8 mouse cellular contexts compared by ENCODE assay signal in the genomic region with DNA sequence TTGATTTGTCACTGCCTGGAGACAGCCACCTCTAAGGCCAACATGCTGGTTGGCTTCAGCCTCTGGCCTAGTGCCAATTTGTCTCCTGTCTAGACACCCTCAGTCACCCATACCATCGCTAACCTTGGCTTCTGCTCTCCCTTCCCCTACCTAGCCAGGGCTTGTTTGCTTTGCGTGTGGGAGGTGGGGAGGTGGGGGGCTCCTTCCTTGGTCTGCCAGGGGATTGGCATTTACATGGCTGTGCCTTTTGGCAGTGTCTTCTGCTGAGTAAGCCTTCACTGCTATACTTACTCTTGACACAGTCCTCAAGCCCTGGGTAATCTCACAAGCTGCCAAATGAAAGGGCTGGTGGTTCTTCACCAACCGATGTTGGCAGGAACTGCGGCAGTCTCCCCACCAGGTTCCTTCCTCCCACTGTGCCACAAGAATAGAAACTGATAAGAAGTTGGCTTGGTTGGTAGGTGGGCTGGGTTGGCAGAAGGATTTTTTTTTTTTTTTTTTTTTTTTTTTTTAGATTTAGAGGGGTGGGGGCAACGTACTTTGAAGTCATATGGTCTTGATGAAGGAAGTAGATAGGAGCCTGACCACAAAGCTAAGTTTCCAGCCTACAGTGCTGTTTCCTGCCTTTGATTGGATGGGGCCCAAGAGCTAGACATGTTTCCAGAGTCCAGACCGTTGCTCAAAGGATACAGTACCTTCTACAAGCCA. TPM values are rescaled to one million over a fixed set of nuclear protein-coding genes. Genes with fewer than 3 reads are reported as not detected.
DNase-seq lines count a peak whose midpoint lies in the region; ATAC-seq lines count a peak whose summit lies in the region.

No protein-coding gene starts in this region.

- no peak overlapping the region for H3K4me2 ChIP-seq in kidney, embryonic 16.5 days (replicated peaks; ENCODE audit: low read depth, low read length)
- no peak overlapping the region for H3K4me2 ChIP-seq in liver, embryonic 16.5 days (ENCODE audit: low read depth, low read length)
- no peak overlapping the region for H3K4me2 ChIP-seq in midbrain, embryonic 16.5 days (ENCODE audit: low read length)

- peak; percentile 60 for ATAC-seq in cerebellum, adult (ENCODE audit: insufficient number of reproducible peaks, low FRiP score, low TSS enrichment)
- peak; percentile 66 for ATAC-seq in kidney, embryonic 16.5 days (ENCODE audit: low FRiP score, low TSS enrichment)
- peak; percentile 62 for ATAC-seq in liver, embryonic 16.5 days (ENCODE audit: low read depth)
- ATAC-seq in midbrain, embryonic 16.5 days, result no peak

- WGBS in kidney, embryonic 16.5 days, result 57% methylated on average over 6 of the region's 6 CpGs
- 12% methylated on average over 6 of the region's 6 CpGs for WGBS in liver, embryonic 16.5 days (ENCODE audit: insufficient replicate concordance)
- 84% methylated on average over 6 of the region's 6 CpGs for WGBS in midbrain, embryonic 16.5 days

- H3K36me3 ChIP-seq in kidney, embryonic 16.5 days (ENCODE audit: insufficient read depth, low read length), result no peaks in the 10 kb centered on the region
- H3K36me3 ChIP-seq in liver, embryonic 16.5 days (ENCODE audit: control insufficient read depth, insufficient read depth), result peaks cover 3% of the 10 kb centered on the region
- H3K36me3 ChIP-seq in midbrain, embryonic 16.5 days (ENCODE audit: control insufficient read depth, insufficient read depth, low read length), result no peaks in the 10 kb centered on the region

- peaks cover 25% of the 10 kb centered on the region for H3K4me1 ChIP-seq in kidney, embryonic 16.5 days (ENCODE audit: insufficient read depth, low read length)
- H3K4me1 ChIP-seq in liver, embryonic 16.5 days (ENCODE audit: control insufficient read depth, low read depth, low read length), result peaks cover 45% of the 10 kb centered on the region
- no peaks in the 10 kb centered on the region for H3K4me1 ChIP-seq in midbrain, embryonic 16.5 days (ENCODE audit: control insufficient read depth, insufficient read depth, low read length)

- H3K9ac ChIP-seq in kidney, embryonic 16.5 days (replicated peaks; ENCODE audit: low read length), result no peak overlapping the region
- H3K9ac ChIP-seq in liver, embryonic 16.5 days (ENCODE audit: low read depth, low read length), result no peak overlapping the region
- no peak overlapping the region for H3K9ac ChIP-seq in midbrain, embryonic 16.5 days (ENCODE audit: low read depth, low read length)

- H3K27me3 ChIP-seq in kidney, embryonic 16.5 days (ENCODE audit: insufficient read depth, low read length), result no peaks in the 10 kb centered on the region
- no peaks in the 10 kb centered on the region for H3K27me3 ChIP-seq in liver, embryonic 16.5 days (ENCODE audit: control insufficient read depth, insufficient read depth, low read depth, low read length)
- H3K27me3 ChIP-seq in midbrain, embryonic 16.5 days (ENCODE audit: control insufficient read depth, insufficient read depth, low read depth, low read length), result no peaks in the 10 kb centered on the region

- peak; percentile 50 for DNase-seq in ovary, adult 18-20 months (ENCODE audit: low spot score)
- no peak for DNase-seq in ovary, postnatal 14 days (ENCODE audit: low spot score)
- peak; percentile 36 to 46 for DNase-seq in gastrocnemius, postnatal 36 days
- peak; percentile 81 for DNase-seq in skeletal muscle tissue, adult 2 months (ENCODE audit: low read depth, low spot score)

- H3K9me3 ChIP-seq in kidney, embryonic 16.5 days (ENCODE audit: low read length), result no peaks in the 10 kb centered on the region
- H3K9me3 ChIP-seq in liver, embryonic 16.5 days (replicated peaks; ENCODE audit: control insufficient read depth, low read length), result no peaks in the 10 kb centered on the region
- no peaks in the 10 kb centered on the region for H3K9me3 ChIP-seq in midbrain, embryonic 16.5 days (replicated peaks; ENCODE audit: control insufficient read depth, low read length, poor library complexity, severe bottlenecking)

- intact Hi-C loops in gastrocnemius, postnatal 36 days (cut with DNase I), result no loop called here

- peak overlapping the region; percentile 29 for H3K27ac ChIP-seq in kidney, embryonic 16.5 days (ENCODE audit: low read length)
- no peak overlapping the region for H3K27ac ChIP-seq in liver, embryonic 16.5 days (ENCODE audit: low read length)
- no peak overlapping the region for H3K27ac ChIP-seq in midbrain, embryonic 16.5 days (ENCODE audit: low read length)

- no peak overlapping the region for H3K4me3 ChIP-seq in kidney, embryonic 16.5 days (ENCODE audit: low read length)
- H3K4me3 ChIP-seq in liver, embryonic 16.5 days (ENCODE audit: low read depth, low read length), result no peak overlapping the region
- H3K4me3 ChIP-seq in midbrain, embryonic 16.5 days (ENCODE audit: low read depth, low read length), result no peak overlapping the region

RNA-seq across cellular contexts. Expression of a gene that starts 19.3 kb away (rescaled TPM):
- 10 to 100 TPM; 47.1 to 48.8 TPM for total RNA-seq in gastrocnemius, postnatal 36 days (2021)
- 25.1 and 27.6 TPM in 2 replicates for polyA plus RNA-seq in kidney, embryonic 16.5 days (2015; fragmentation: Nextera tagmentation; extraction: Ambion mirVana)
- 21.0 and 23.7 TPM in 2 replicates for polyA plus RNA-seq in liver, embryonic 16.5 days (2015; fragmentation: Nextera tagmentation; extraction: Ambion mirVana)
- 25.9 and 26.8 TPM in 2 replicates for polyA plus RNA-seq in midbrain, embryonic 16.5 days (2015; fragmentation: Nextera tagmentation; extraction: Ambion mirVana)

RNA-seq across cellular contexts. Expression of a gene that starts 36.7 kb away (rescaled TPM):
- 1 to 10 TPM; 3.2 to 3.8 TPM for total RNA-seq in gastrocnemius, postnatal 36 days (2021)
- 14.8 and 16.6 TPM in 2 replicates for polyA plus RNA-seq in kidney, embryonic 16.5 days (2015; fragmentation: Nextera tagmentation; extraction: Ambion mirVana)
- 2.7 and 2.9 TPM in 2 replicates for polyA plus RNA-seq in liver, embryonic 16.5 days (2015; fragmentation: Nextera tagmentation; extraction: Ambion mirVana)
- polyA plus RNA-seq in midbrain, embryonic 16.5 days (2015; fragmentation: Nextera tagmentation; extraction: Ambion mirVana), result 6.3 and 7.3 TPM in 2 replicates

RNA-seq across cellular contexts. Expression of a gene that starts 58.6 kb away (rescaled TPM):
- 10 to 100 TPM; 23.2 to 28.6 TPM for total RNA-seq in gastrocnemius, postnatal 36 days (2021)
- polyA plus RNA-seq in kidney, embryonic 16.5 days (2015; fragmentation: Nextera tagmentation; extraction: Ambion mirVana), result 15.0 and 15.1 TPM in 2 replicates
- 8.5 and 8.8 TPM in 2 replicates for polyA plus RNA-seq in liver, embryonic 16.5 days (2015; fragmentation: Nextera tagmentation; extraction: Ambion mirVana)
- 10.2 and 10.4 TPM in 2 replicates for polyA plus RNA-seq in midbrain, embryonic 16.5 days (2015; fragmentation: Nextera tagmentation; extraction: Ambion mirVana)
